Mouse (Mus musculus): Measurements from ENCODE around the gene BC067074.
"Not testable (repeated sequence)": the region's sequence is repeated elsewhere in the genome, so short reads cannot be mapped to it uniquely, and the experiment has no call there.

Gene BC067074

GRCm38 (mm10) chr13:113292975-113293706 lies at the start of gene BC067074:
Gene BC067074, plus strand, starts transcription at chr13:113293159.
- DNase-seq (ENCODE audit: low spot score): peak; percentile 37

- no peak for DNase-seq (ENCODE audit: low spot score)
Measured at GRCm38 (mm10) chr13:113245025-113245424, 47.9 kb upstream of the BC067074 start.

GRCm38 (mm10) chr13:113252580-113252979 lies 40.4 kb upstream of the BC067074 start:
- not testable (repeated sequence) for DNase-seq (ENCODE audit: low spot score)

GRCm38 (mm10) chr13:113256766-113257165 lies 36.2 kb upstream of the BC067074 start:
- DNase-seq (ENCODE audit: low spot score): no peak

GRCm38 (mm10) chr13:113257190-113257589 lies 35.8 kb upstream of the BC067074 start:
- DNase-seq (ENCODE audit: low spot score): no peak

GRCm38 (mm10) chr13:113259237-113259636 lies 33.7 kb upstream of the BC067074 start:
- DNase-seq (ENCODE audit: low spot score): no peak

- DNase-seq (ENCODE audit: low spot score): no peak
Measured at GRCm38 (mm10) chr13:113262822-113263221, 30.1 kb upstream of the BC067074 start.

- peak; percentile 24 for DNase-seq (ENCODE audit: low spot score)
Measured at GRCm38 (mm10) chr13:113265257-113265656, 27.7 kb upstream of the BC067074 start.

GRCm38 (mm10) chr13:113266495-113266951 lies 26.4 kb upstream of the BC067074 start:
- DNase-seq (ENCODE audit: low spot score): peak; percentile 51

GRCm38 (mm10) chr13:113267204-113267603 lies 25.8 kb upstream of the BC067074 start:
- no peak for DNase-seq (ENCODE audit: low spot score)

- DNase-seq (ENCODE audit: low spot score): peak; percentile 65
Measured at GRCm38 (mm10) chr13:113269777-113270776, 22.9 kb upstream of the BC067074 start.

- no peak for DNase-seq (ENCODE audit: low spot score)
Measured at GRCm38 (mm10) chr13:113271189-113271588, 21.8 kb upstream of the BC067074 start.

- DNase-seq (ENCODE audit: low spot score): no peak
Measured at GRCm38 (mm10) chr13:113287141-113287540, 5.8 kb upstream of the BC067074 start.

- no peak for DNase-seq (ENCODE audit: low spot score)
Measured at GRCm38 (mm10) chr13:113288210-113289197, 4.5 kb upstream of the BC067074 start.

GRCm38 (mm10) chr13:113289760-113290159 lies 3.2 kb upstream of the BC067074 start:
- no peak for DNase-seq (ENCODE audit: low spot score)

- no peak for DNase-seq (ENCODE audit: low spot score)
Measured at GRCm38 (mm10) chr13:113292001-113292400, 958 bp upstream of the BC067074 start.

GRCm38 (mm10) chr13:113293707-113294432 lies 911 bp downstream of the BC067074 start:
- DNase-seq (ENCODE audit: low spot score): no peak

GRCm38 (mm10) chr13:113295817-113296485 lies 3.0 kb downstream of the BC067074 start:
- no peak for DNase-seq (ENCODE audit: low spot score)

GRCm38 (mm10) chr13:113306581-113306980 lies 13.6 kb downstream of the BC067074 start:
- DNase-seq (ENCODE audit: low spot score): no peak

GRCm38 (mm10) chr13:113319588-113319987 lies 26.6 kb downstream of the BC067074 start:
- DNase-seq (ENCODE audit: low spot score): no peak
